Mouse (Mus musculus) small intestine, adult 2 months (tissue): Measurements from ENCODE around the gene Snrnp70. TPM values are rescaled to one million over a fixed set of nuclear protein-coding genes. Genes with fewer than 3 reads are reported as not detected.

Experiments used
- H3K27ac ChIP-seq: fragments of 200-500 bp; 2 replicates; pipeline ENCODE4 v1.5.1; 2012; ENCODE audit warnings: low read depth, low read length, control low read depth, inconsistent platforms; ENCODE audit not compliant: insufficient read depth
- H3K27me3 ChIP-seq: fragments of 200-500 bp; 2 replicates; pipeline ENCODE4 v1.6.1; 2012; ENCODE audit warnings: mild to moderate bottlenecking, moderate library complexity, low read length, inconsistent platforms; ENCODE audit not compliant: control insufficient read depth, insufficient read depth
- H3K36me3 ChIP-seq: fragments of 200-500 bp; 2 replicates; pipeline ENCODE4 v1.6.1; 2012; ENCODE audit warnings: mild to moderate bottlenecking, low read length, control low read depth, inconsistent platforms; ENCODE audit not compliant: control insufficient read depth, insufficient read depth
- H3K4me1 ChIP-seq: fragments of 200-500 bp; 2 replicates; pipeline ENCODE4 v1.6.1; 2012; ENCODE audit warnings: low read length, inconsistent platforms, mixed read lengths; ENCODE audit not compliant: control insufficient read depth, insufficient read depth, insufficient read length
- H3K4me3 ChIP-seq: fragments of 200-500 bp; 2 replicates; pipeline ENCODE4 v1.5.1; 2012; ENCODE audit warnings: low read depth, mild to moderate bottlenecking, control low read depth, inconsistent platforms, low read length, moderate library complexity
- CTCF ChIP-seq: fragments of 200-500 bp; IDR thresholded peaks from 2 replicates; pipeline ENCODE4 v1.5.1; 2012; ENCODE audit warnings: low read depth, mild to moderate bottlenecking, control low read depth, inconsistent platforms, low read length, moderate library complexity, mixed read lengths; ENCODE audit not compliant: insufficient replicate concordance, insufficient read length; ENCODE audit errors: extremely low read depth
- POLR2A ChIP-seq: fragments of 200-500 bp; IDR thresholded peaks from 2 replicates; pipeline ENCODE4 v1.6.1; 2012; ENCODE audit warnings: low read depth, mild to moderate bottlenecking, control low read depth, inconsistent platforms, low read length, moderate library complexity
- WGBS: fragments of 180-500 bp; shearing (Covaris S2); methylation state at CpG from one replicate; pipeline ENCODE4 v1.1.7; 2018; 5-methylcytosine and 5-hydroxymethylcytosine counted together
- polyA plus RNA-seq: library from polyadenylated mRNA; depleted of rRNA; stranded (reverse); fragments of >200 nt; gene quantifications from 2 replicates; pipeline ENCODE4 v1.2.3, GENCODE M21; 2012; rRNA removed

The Snrnp70 gene
- polyA plus RNA-seq = 73.2 and 122 TPM in 2 replicates

DNA sequence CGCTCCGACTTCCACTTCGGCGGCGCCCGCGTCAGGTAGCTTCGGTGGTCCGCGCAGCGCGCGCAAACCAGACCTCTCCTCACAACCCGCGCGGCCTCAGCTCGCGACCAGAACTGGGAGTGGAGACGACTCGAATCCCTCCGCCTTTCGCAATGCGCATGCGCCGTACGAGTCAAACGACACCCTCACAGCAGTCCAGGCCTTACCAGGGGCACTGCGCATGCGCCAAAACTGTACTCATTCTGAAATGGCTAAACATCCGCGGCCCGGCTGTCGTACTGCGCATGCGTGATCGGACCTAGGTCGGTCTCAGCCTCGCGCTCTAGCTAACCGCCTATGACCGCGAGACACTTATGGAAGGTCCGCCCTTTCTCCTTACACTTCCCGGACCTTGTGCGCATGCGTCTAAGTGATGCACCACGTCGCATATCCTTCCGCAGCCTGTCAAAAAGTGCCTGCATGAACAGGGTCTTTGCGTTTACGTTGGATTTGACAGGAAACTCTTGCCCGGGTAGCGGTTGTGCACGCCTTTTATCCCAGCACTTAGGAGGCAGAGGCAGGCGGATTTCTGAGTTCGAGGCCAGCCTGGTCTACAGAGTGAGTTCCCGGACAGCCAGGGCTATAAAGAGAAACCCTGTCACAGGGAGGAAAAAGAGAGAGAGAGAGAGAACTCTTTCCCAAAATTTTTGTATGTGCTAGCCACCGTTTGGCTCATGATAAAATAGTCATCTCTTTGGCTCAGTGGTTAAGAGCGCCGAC is at the start of gene Snrnp70:
Gene Snrnp70 (minus strand): TSS at position 165 of the 759 bp plus-strand sequence.
- TF ChIP-seq CTCF = 0 out of 2 replicates have a peak, but pooled peaks have one; percentile 19
- peak; percentile 89 for TF ChIP-seq POLR2A
- Histone ChIP-seq H3K36me3 (peaks cover 13% of the 10 kb centered on the region), H3K27ac (peak within 1 kb of the TSS; percentile 72), H3K4me3 (peak within 1 kb of the TSS; percentile 76), H3K27me3 (no peaks in the 10 kb centered on the region), H3K4me1 (peaks cover 1% of the 10 kb centered on the region; the same call in 1 of the 2 replicates)
- under 1% methylated on average over 60 of the region's 60 CpGs for whole genome bisulfite sequencing

GRCm38 (mm10) chr7:45443526-45444420 is 48.2 kb upstream of the Snrnp70 start:
- no peak overlapping the region for H3K27ac ChIP-seq
- TF ChIP-seq POLR2A = no peak
- no peak for TF ChIP-seq CTCF
- no peak overlapping the region for H3K4me3 ChIP-seq
- H3K4me1 ChIP-seq = no peaks in the 10 kb centered on the region
- WGBS = 84% methylated on average over 22 of the region's 22 CpGs
- no peaks in the 10 kb centered on the region for H3K27me3 ChIP-seq
- peaks cover 10% of the 10 kb centered on the region for H3K36me3 ChIP-seq

GRCm38 (mm10) chr7:45437521-45438276 is 42.2 kb upstream of the Snrnp70 start, which contains the start of gene Ruvbl2:
Ruvbl2 (minus strand) TSS chr7:45438096.
- TF ChIP-seq POLR2A (no peak), CTCF (peak; percentile 36; the same call in 1 of the 2 replicates)
- no peaks in the 10 kb centered on the region for H3K27me3 ChIP-seq
- 39% methylated on average over 19 of the region's 19 CpGs for WGBS
- H3K4me3 ChIP-seq = peak within 1 kb of the TSS; percentile 11; the same call in 1 of the 2 replicates
- H3K4me1 ChIP-seq = peaks cover 15% of the 10 kb centered on the region
- no peak within 1 kb of the TSS for H3K27ac ChIP-seq
- peaks cover 8% of the 10 kb centered on the region for H3K36me3 ChIP-seq

GRCm38 (mm10) chr7:45437046-45437445 is 41.5 kb upstream of the Snrnp70 start:
- Histone ChIP-seq H3K4me3 (no peak overlapping the region), H3K4me1 (peaks cover 15% of the 10 kb centered on the region), H3K36me3 (peaks cover 7% of the 10 kb centered on the region; the same call in 1 of the 2 replicates), H3K27me3 (no peaks in the 10 kb centered on the region), H3K27ac (no peak overlapping the region)
- TF ChIP-seq CTCF (no peak), POLR2A (no peak)
- 86% methylated on average over 6 of the region's 6 CpGs for whole genome bisulfite sequencing

GRCm38 (mm10) chr7:45436444-45436843 is 40.9 kb upstream of the Snrnp70 start:
- 96% methylated on average over 5 of the region's 5 CpGs for WGBS
- no peaks in the 10 kb centered on the region for H3K27me3 ChIP-seq
- H3K27ac ChIP-seq = no peak overlapping the region
- peaks cover 5% of the 10 kb centered on the region; the same call in 1 of the 2 replicates for H3K36me3 ChIP-seq
- H3K4me1 ChIP-seq = peaks cover 15% of the 10 kb centered on the region
- H3K4me3 ChIP-seq = no peak overlapping the region
- TF ChIP-seq CTCF (no peak), POLR2A (no peak)

- TF ChIP-seq CTCF (no peak), POLR2A (no peak; the same call in 1 of the 2 replicates)
- 1% methylated on average over 16 of the region's 16 CpGs for WGBS
- peak overlapping the region; percentile 51 for H3K27ac ChIP-seq
- H3K4me1 ChIP-seq = peaks cover 19% of the 10 kb centered on the region
- no peaks in the 10 kb centered on the region for H3K27me3 ChIP-seq
- H3K36me3 ChIP-seq = 0 out of 2 replicates have a peak, but pooled peaks cover 2% of the 10 kb centered on the region
- peak overlapping the region; percentile 80 for H3K4me3 ChIP-seq
Observed at GRCm38 (mm10) chr7:45435038-45435437, 39.5 kb upstream of the Snrnp70 start.
